Mouse (Mus musculus): ENCODE data around the gene Tspan4.

- no peak for TF ChIP-seq CTCF (IDR thresholded peaks at IDR 0.05; ENCODE audit: control insufficient read depth, insufficient read depth, low read length)
- TF ChIP-seq POLR2A (IDR thresholded peaks at IDR 0.05; ENCODE audit: borderline replicate concordance, control insufficient read depth, low read depth, low read length) = no peak
These were observed 48.0 kb downstream of the Tspan4 start for GRCm38 (mm10) chr7:141523007-141523406.
